Mouse (Mus musculus): ENCODE results near the gene Mrpl23.

GRCm38 (mm10) chr7:142539828-142540227 is 7.3 kb downstream of the Mrpl23 start:
- TF ChIP-seq POLR2A (IDR thresholded peaks at IDR 0.05; ENCODE audit: low read depth, low read length) (no peak), CTCF (conservative IDR thresholded peaks at IDR 0.05; ENCODE audit: insufficient read depth, insufficient read length, low read depth, low read length) (no peak)

Measured in kidney, adult 2 months (tissue).